Mouse (Mus musculus) layer of hippocampus, adult 9-10 months (tissue): ENCODE measurements around the gene Gm340.

Experiments used
- DNase-seq: peaks from one replicate; pipeline ENCODE4 v3.0.0; 2022; ENCODE audit warnings: low spot score

Gene Gm340

GRCm38 (mm10) chr19:41613325-41614087, 31.3 kb downstream of the Gm340 start:
- no peak for DNase-seq

GRCm38 (mm10) chr19:41615606-41616224, 33.5 kb downstream of the Gm340 start:
- DNase-seq: no peak

- DNase-seq: no peak
These were observed 34.1 kb downstream of the Gm340 start for GRCm38 (mm10) chr19:41616274-41616673.

- DNase-seq: no peak
These were observed 34.9 kb downstream of the Gm340 start for GRCm38 (mm10) chr19:41617102-41617501.

GRCm38 (mm10) chr19:41618153-41618657, 36.0 kb downstream of the Gm340 start:
- DNase-seq: no peak

GRCm38 (mm10) chr19:41618771-41619385, 36.7 kb downstream of the Gm340 start:
- no peak for DNase-seq

- no peak for DNase-seq
These were observed 38.4 kb downstream of the Gm340 start for GRCm38 (mm10) chr19:41620366-41621092.

- no peak for DNase-seq
These were observed 46.8 kb downstream of the Gm340 start for GRCm38 (mm10) chr19:41628970-41629369.

GRCm38 (mm10) chr19:41629532-41629931, 47.4 kb downstream of the Gm340 start:
- DNase-seq: peak; percentile 47

- no peak for DNase-seq
These were observed 51.9 kb downstream of the Gm340 start for GRCm38 (mm10) chr19:41634099-41634498.

GRCm38 (mm10) chr19:41634999-41635398, 52.8 kb downstream of the Gm340 start:
- no peak for DNase-seq
